Mouse (Mus musculus) liver, embryonic 16.5 days (tissue): ENCODE data around the gene Mettl17. TPM values are rescaled to one million over a fixed set of nuclear protein-coding genes. Genes with fewer than 3 reads are reported as not detected.
"Not testable (repeated sequence)": the region's sequence is repeated elsewhere in the genome, so short reads cannot be mapped to it uniquely, and the experiment has no call there.

Experiments
- ATAC-seq: fragments of 200-750 bp; cut with Nextera tagmentation; 2 replicates; pipeline ENCODE4 v1.8.0; 2017; ENCODE audit warnings: low read depth, mild to moderate bottlenecking, moderate number of reproducible peaks, moderate library complexity
- H3K27ac ChIP-seq: fragments of 300-500 bp; sonication (generic); 2 replicates; pipeline ENCODE4 v1.5.1; 2014; ENCODE audit warnings: mild to moderate bottlenecking, low read length
- H3K27me3 ChIP-seq: fragments of 300-500 bp; sonication (generic); 2 replicates; pipeline ENCODE4 v1.6.1; 2014; ENCODE audit warnings: low read depth, low read length, mixed read lengths; ENCODE audit not compliant: control insufficient read depth, insufficient read depth
- H3K36me3 ChIP-seq: fragments of 300-500 bp; sonication (generic); 2 replicates; pipeline ENCODE4 v1.6.1; 2014; ENCODE audit warnings: mild to moderate bottlenecking; ENCODE audit not compliant: control insufficient read depth, insufficient read depth
- H3K4me1 ChIP-seq: fragments of 300-500 bp; sonication (generic); 2 replicates; pipeline ENCODE4 v1.6.1; 2014; ENCODE audit warnings: low read depth, low read length, mixed read lengths; ENCODE audit not compliant: control insufficient read depth
- H3K4me2 ChIP-seq: fragments of 300-500 bp; sonication (generic); 2 replicates; pipeline ENCODE4 v1.6.1; 2014; ENCODE audit warnings: low read depth, low read length, mixed read lengths
- H3K4me3 ChIP-seq: fragments of 300-500 bp; sonication (generic); 2 replicates; pipeline ENCODE4 v1.5.1; 2014; ENCODE audit warnings: low read depth, mild to moderate bottlenecking, low read length
- H3K9ac ChIP-seq: fragments of 300-500 bp; sonication (generic); 2 replicates; pipeline ENCODE4 v1.6.1; 2014; ENCODE audit warnings: low read depth, low read length
- H3K9me3 ChIP-seq: fragments of 300-500 bp; sonication (generic); replicated peaks from 2 replicates; pipeline ENCODE4 v1.6.1; 2016; ENCODE audit warnings: low read length; ENCODE audit not compliant: control insufficient read depth
- WGBS: fragments of 180-500 bp; shearing (Covaris S2); extraction: QIAGEN DNeasy Blood & Tissue Kit; methylation state at CpG from one replicate; pipeline ENCODE4 v1.1.7; 2014; ENCODE audit not compliant: insufficient replicate concordance; 5-methylcytosine and 5-hydroxymethylcytosine counted together
- polyA plus RNA-seq: library from polyadenylated mRNA; unstranded; fragments of >200 nt; fragmentation: Nextera tagmentation; extraction: Ambion mirVana; gene quantifications from 2 replicates; pipeline ENCODE4 v1.2.1, GENCODE M21; 2015

Gene Mettl17
- 10.8 and 12.9 TPM in 2 replicates for polyA plus RNA-seq

- H3K36me3 ChIP-seq = peaks cover 8% of the 10 kb centered on the region
- peaks cover 7% of the 10 kb centered on the region for H3K4me1 ChIP-seq
- peak; percentile 97 for ATAC-seq
- H3K9ac ChIP-seq = peak within 1 kb of the TSS; percentile 64
- no peaks in the 10 kb centered on the region for H3K9me3 ChIP-seq
- peak within 1 kb of the TSS; percentile 48; the same call in 1 of the 2 replicates for H3K27ac ChIP-seq
- WGBS = under 1% methylated on average over 43 of the region's 43 CpGs
- no peaks in the 10 kb centered on the region for H3K27me3 ChIP-seq
- H3K4me3 ChIP-seq = peak within 1 kb of the TSS; percentile 72
- H3K4me2 ChIP-seq = peak within 1 kb of the TSS; percentile 73
Measured at GRCm38 (mm10) chr14:51884598-51885331, at the start of gene Mettl17. Mettl17 (plus strand) TSS chr14:51884842.

- not testable (repeated sequence) for H3K4me3 ChIP-seq, H3K4me1 ChIP-seq, H3K9ac ChIP-seq, H3K36me3 ChIP-seq, H3K27ac ChIP-seq, H3K9me3 ChIP-seq, H3K27me3 ChIP-seq, H3K4me2 ChIP-seq, ATAC-seq
- WGBS = 19% methylated on average over 2 of the region's 2 CpGs
Measured at GRCm38 (mm10) chr14:51838480-51838879, 46.2 kb upstream of the Mettl17 start.

GRCm38 (mm10) chr14:51842250-51842649 lies 42.4 kb upstream of the Mettl17 start:
- WGBS = 30% methylated on average over 1 of the region's 1 CpGs
- Histone ChIP-seq H3K36me3 (no peaks in the 10 kb centered on the region), H3K4me1 (no peaks in the 10 kb centered on the region), H3K4me3 (no peak overlapping the region), H3K27me3 (no peaks in the 10 kb centered on the region), H3K27ac (no peak overlapping the region), H3K9me3 (no peaks in the 10 kb centered on the region), H3K9ac (no peak overlapping the region), H3K4me2 (no peak overlapping the region)
- ATAC-seq = no peak

- Histone ChIP-seq H3K4me3 (no peak overlapping the region), H3K27me3 (no peaks in the 10 kb centered on the region), H3K27ac (no peak overlapping the region), H3K9ac (no peak overlapping the region), H3K36me3 (no peaks in the 10 kb centered on the region), H3K4me1 (no peaks in the 10 kb centered on the region), H3K4me2 (no peak overlapping the region), H3K9me3 (no peaks in the 10 kb centered on the region)
- WGBS = 35% methylated on average over 2 of the region's 2 CpGs
- no peak for ATAC-seq
Measured at GRCm38 (mm10) chr14:51842781-51843180, 41.9 kb upstream of the Mettl17 start.

- ATAC-seq = no peak
- no peak overlapping the region for H3K27ac ChIP-seq
- H3K4me1 ChIP-seq = no peaks in the 10 kb centered on the region
- H3K4me3 ChIP-seq = no peak overlapping the region
- H3K27me3 ChIP-seq = no peaks in the 10 kb centered on the region
- H3K9me3 ChIP-seq = no peaks in the 10 kb centered on the region
- H3K36me3 ChIP-seq = no peaks in the 10 kb centered on the region
- no peak overlapping the region for H3K9ac ChIP-seq
- no peak overlapping the region for H3K4me2 ChIP-seq
Measured at GRCm38 (mm10) chr14:51843882-51844281, 40.8 kb upstream of the Mettl17 start.

GRCm38 (mm10) chr14:51846566-51846965 lies 38.1 kb upstream of the Mettl17 start:
- Histone ChIP-seq H3K27ac (no peak overlapping the region), H3K4me2 (no peak overlapping the region), H3K4me3 (no peak overlapping the region), H3K27me3 (no peaks in the 10 kb centered on the region), H3K9me3 (no peaks in the 10 kb centered on the region), H3K9ac (no peak overlapping the region), H3K36me3 (no peaks in the 10 kb centered on the region), H3K4me1 (no peaks in the 10 kb centered on the region)
- ATAC-seq = no peak
- 60% methylated on average over 3 of the region's 3 CpGs for WGBS

- WGBS = 34% methylated on average over 3 of the region's 3 CpGs
Measured at GRCm38 (mm10) chr14:51851006-51851405, 33.6 kb upstream of the Mettl17 start.

GRCm38 (mm10) chr14:51853399-51853798 lies 31.2 kb upstream of the Mettl17 start, which contains the start of gene Ear6:
Ear6 (plus strand) TSS chr14:51853699.
- ATAC-seq = no peak
- no peak within 1 kb of the TSS for H3K4me3 ChIP-seq
- no peak within 1 kb of the TSS for H3K27ac ChIP-seq
- H3K9me3 ChIP-seq = no peaks in the 10 kb centered on the region
- no peaks in the 10 kb centered on the region for H3K36me3 ChIP-seq
- H3K4me1 ChIP-seq = no peaks in the 10 kb centered on the region
- H3K4me2 ChIP-seq = no peak within 1 kb of the TSS
- H3K9ac ChIP-seq = no peak within 1 kb of the TSS
- H3K27me3 ChIP-seq = no peaks in the 10 kb centered on the region

More at GRCm38 (mm10) chr14:51851006-51851405, 33.6 kb upstream of the Mettl17 start:
- not testable (repeated sequence) for ATAC-seq, H3K4me3 ChIP-seq, H3K27me3 ChIP-seq, H3K9me3 ChIP-seq, H3K4me2 ChIP-seq, H3K9ac ChIP-seq, H3K36me3 ChIP-seq, H3K4me1 ChIP-seq, H3K27ac ChIP-seq

GRCm38 (mm10) chr14:51855280-51855679 lies 29.4 kb upstream of the Mettl17 start:
- H3K27me3 ChIP-seq, H3K4me3 ChIP-seq, ATAC-seq, H3K9me3 ChIP-seq, H3K4me1 ChIP-seq, H3K9ac ChIP-seq, H3K27ac ChIP-seq, H3K36me3 ChIP-seq, H3K4me2 ChIP-seq: not testable (repeated sequence)
- 60% methylated on average over 7 of the region's 7 CpGs for WGBS
